24 mouse cellular contexts compared by ENCODE assay signal in the genomic region with DNA sequence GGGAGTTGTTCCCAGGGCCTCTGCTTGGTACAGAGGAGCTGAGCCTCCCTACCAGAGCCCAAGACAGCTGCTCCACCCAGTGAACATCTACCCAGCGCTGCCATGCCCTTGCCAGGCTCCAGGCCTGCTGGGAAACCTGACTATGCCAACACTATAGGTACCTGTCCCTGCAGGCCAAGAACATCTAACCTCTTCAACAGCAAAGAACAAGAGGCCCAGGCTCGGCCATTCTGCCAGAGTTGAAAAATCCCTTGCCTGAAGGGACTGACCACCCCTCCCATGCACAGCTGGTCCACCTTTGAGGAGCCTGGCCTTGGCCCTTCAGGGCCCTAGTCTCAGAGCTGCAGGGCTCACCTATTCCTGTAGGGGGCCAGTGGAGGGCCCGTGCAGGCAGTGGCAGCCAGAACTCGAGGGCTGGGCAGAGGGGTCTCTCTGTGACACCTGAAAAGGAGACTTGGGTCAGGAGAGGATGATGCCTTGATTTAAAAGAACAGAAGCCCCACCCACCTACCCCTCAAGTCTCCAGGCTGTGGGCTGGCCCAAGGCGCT. TPM values are rescaled to one million over a fixed set of nuclear protein-coding genes. Genes with fewer than 3 reads are reported as not detected.
DNase-seq lines count a peak whose midpoint lies in the region; ATAC-seq and TF ChIP-seq lines count a peak whose summit lies in the region.
"Had no signal": no experiment of that assay in that cellular context is flagged by ENCODE, and none has a peak within 500 bp of the region (broad histone marks: within the 10 kb centered on the region; RNA-seq: fewer than 3 reads in every experiment).

No protein-coding gene starts in this region.

- H3K36me3 ChIP-seq in heart, adult 2 months (ENCODE audit: control insufficient read depth, insufficient read depth, low read length) = no peaks in the 10 kb centered on the region; the same call in 1 of the 2 replicates
- peaks cover 63% of the 10 kb centered on the region for H3K36me3 ChIP-seq in heart, embryonic 10.5 days
- peaks cover 30% of the 10 kb centered on the region for H3K36me3 ChIP-seq in liver, embryonic 14.5 days (replicated peaks; ENCODE audit: control insufficient read depth, insufficient read depth, low read depth)
- H3K36me3 ChIP-seq in ES-Bruce4 (ENCODE audit: control insufficient read depth, insufficient read depth, low read length, poor library complexity, severe bottlenecking) = peaks cover 5% of the 10 kb centered on the region; the same call in 1 of the 2 replicates

- no peaks in the 10 kb centered on the region for H3K27me3 ChIP-seq in heart, adult 2 months (ENCODE audit: control insufficient read depth, insufficient read depth, low read length)
- H3K27me3 ChIP-seq in heart, embryonic 10.5 days (ENCODE audit: insufficient read depth, poor library complexity, severe bottlenecking) = no peaks in the 10 kb centered on the region
- H3K27me3 ChIP-seq in liver, embryonic 14.5 days (ENCODE audit: control insufficient read depth, insufficient read depth, low read length) = no peaks in the 10 kb centered on the region
- no peaks in the 10 kb centered on the region for H3K27me3 ChIP-seq in ES-Bruce4 (ENCODE audit: control insufficient read depth, insufficient read depth, low read length, poor library complexity, severe bottlenecking)
- H3K27me3 ChIP-seq: embryonic facial prominence, embryonic 15.5 days; forebrain, embryonic 13.5 days; heart, embryonic 12.5 days; liver, embryonic 15.5 days had no signal

- TF ChIP-seq EP300 in heart, adult 2 months (IDR thresholded peaks at IDR 0.05; ENCODE audit: insufficient read depth, low read depth, low read length) = no peak
- TF ChIP-seq EP300 in liver, embryonic 14.5 days (IDR thresholded peaks at IDR 0.05; ENCODE audit: low read depth) = no peak
- no peak for TF ChIP-seq EP300 in ES-Bruce4 (IDR thresholded peaks at IDR 0.05; ENCODE audit: insufficient read depth, low read depth, low read length)

- 64% methylated on average over 5 of the region's 5 CpGs for WGBS in heart, adult 2 months
- 72% methylated on average over 5 of the region's 5 CpGs for WGBS in heart, embryonic 10.5 days
- WGBS in liver, embryonic 14.5 days (ENCODE audit: insufficient replicate concordance) = 54% methylated on average over 5 of the region's 5 CpGs

- H3K27ac ChIP-seq in heart, adult 2 months = peak overlapping the region; percentile 73
- no peak overlapping the region for H3K27ac ChIP-seq in heart, embryonic 10.5 days
- no peak overlapping the region for H3K27ac ChIP-seq in liver, embryonic 14.5 days
- no peak overlapping the region for H3K27ac ChIP-seq in ES-Bruce4 (ENCODE audit: insufficient read depth, low read length)
- H3K27ac ChIP-seq: embryonic facial prominence, embryonic 15.5 days; forebrain, embryonic 13.5 days; hindbrain, embryonic 14.5 days; limb, embryonic 10.5 days; macrophage had no signal

- H3K79me2 ChIP-seq in heart, adult 2 months (replicated peaks; ENCODE audit: control insufficient read depth, insufficient read depth, low read length) = no peaks in the 10 kb centered on the region

- H3K9ac ChIP-seq in heart, adult 2 months (ENCODE audit: low read depth, low read length) = no peak overlapping the region
- H3K9ac ChIP-seq in liver, embryonic 14.5 days (replicated peaks) = no peak overlapping the region
- no peak overlapping the region for H3K9ac ChIP-seq in ES-Bruce4 (ENCODE audit: low read depth, poor library complexity, severe bottlenecking)
- H3K9ac ChIP-seq: embryonic facial prominence, embryonic 15.5 days; forebrain, embryonic 13.5 days; heart, embryonic 12.5 days; hindbrain, embryonic 14.5 days; liver, embryonic 15.5 days had no signal

- no peak overlapping the region for H3K4me3 ChIP-seq in heart, adult 2 months
- H3K4me3 ChIP-seq in heart, embryonic 10.5 days = no peak overlapping the region
- no peak overlapping the region for H3K4me3 ChIP-seq in liver, embryonic 14.5 days (ENCODE audit: insufficient read depth in 1 of 2, low read depth in 2 of 2, low read length in 2 of 2)
- H3K4me3 ChIP-seq in ES-Bruce4 (ENCODE audit: low read depth, low read length) = no peak overlapping the region
- H3K4me3 ChIP-seq: embryonic facial prominence, embryonic 15.5 days; forebrain, embryonic 13.5 days; heart, embryonic 12.5 days; limb, embryonic 10.5 days; liver, embryonic 15.5 days had no signal

- peaks cover 7% of the 10 kb centered on the region for H3K4me1 ChIP-seq in heart, adult 2 months (ENCODE audit: control insufficient read depth, insufficient read depth, low read length)
- H3K4me1 ChIP-seq in heart, embryonic 10.5 days = peaks cover 10% of the 10 kb centered on the region
- no peaks in the 10 kb centered on the region for H3K4me1 ChIP-seq in liver, embryonic 14.5 days (replicated peaks; ENCODE audit: control insufficient read depth in 2 of 2, insufficient read depth in 2 of 2, low read length in 1 of 2)
- H3K4me1 ChIP-seq in ES-Bruce4 (ENCODE audit: control insufficient read depth, insufficient read depth, low read length) = no peaks in the 10 kb centered on the region
- H3K4me1 ChIP-seq: embryonic facial prominence, embryonic 15.5 days; forebrain, embryonic 13.5 days had no signal

- intact Hi-C loops in heart, adult 2 months (cut with DNase I) = no loop called here

- no peaks in the 10 kb centered on the region for H3K9me3 ChIP-seq in heart, embryonic 10.5 days
- H3K9me3 ChIP-seq in liver, embryonic 14.5 days (ENCODE audit: control insufficient read depth, low read length) = no peaks in the 10 kb centered on the region
- no peaks in the 10 kb centered on the region for H3K9me3 ChIP-seq in ES-Bruce4 (replicated peaks; ENCODE audit: control insufficient read depth, insufficient read depth, low read length, poor library complexity, severe bottlenecking)
- H3K9me3 ChIP-seq: embryonic facial prominence, embryonic 15.5 days; forebrain, embryonic 13.5 days; heart, embryonic 12.5 days; limb, embryonic 10.5 days; liver, embryonic 15.5 days had no signal

- no peak for TF ChIP-seq POLR2A in heart, adult 2 months (IDR thresholded peaks at IDR 0.05; ENCODE audit: insufficient read depth, low read depth, low read length)
- TF ChIP-seq POLR2A in ES-Bruce4 (IDR thresholded peaks at IDR 0.05; ENCODE audit: insufficient read depth, low read length) = no peak

- H3K4me2 ChIP-seq in liver, embryonic 14.5 days (ENCODE audit: low read depth) = no peak overlapping the region
- H3K4me2 ChIP-seq: embryonic facial prominence, embryonic 15.5 days; forebrain, embryonic 13.5 days; heart, embryonic 12.5 days; hindbrain, embryonic 14.5 days; liver, embryonic 15.5 days had no signal

- DNase-seq in heart, adult 2 months = no peak
- no peak for DNase-seq in heart, embryonic 10.5 days (ENCODE audit: low spot score)
- DNase-seq in liver, embryonic 14.5 days (ENCODE audit: low read depth in 3 of 3, low spot score in 3 of 3) = no peak
- DNase-seq in liver = no peak
- DNase-seq in adrenal gland, postnatal 14 days = no peak
- DNase-seq: adrenal gland, adult 2 months; cerebellum, adult 2 months; kidney, adult 18-20 months; kidney, postnatal 36 days; spleen, adult 18-20 months had no signal

- no peak for ATAC-seq in liver, embryonic 14.5 days (ENCODE audit: insufficient read depth)
- peak; percentile 45; the same call in 1 of the 2 replicates for ATAC-seq in granulocyte monocyte progenitor cell, adult 5-6 weeks (replicated peaks; ENCODE audit: poor library complexity, severe bottlenecking)
- ATAC-seq: forebrain, embryonic 13.5 days had no signal

- TF ChIP-seq CTCF in heart, adult 2 months (IDR thresholded peaks at IDR 0.05) = peak; percentile 37
- peak; percentile 53 for TF ChIP-seq CTCF in liver, embryonic 14.5 days (IDR thresholded peaks at IDR 0.05; ENCODE audit: low read depth)
- peak; percentile 11 for TF ChIP-seq CTCF in ES-Bruce4 (IDR thresholded peaks at IDR 0.05; ENCODE audit: low read depth, low read length)

RNA-seq across cellular contexts. Expression of a gene that starts 18.9 kb away (rescaled TPM):
- 10 to 100 TPM in 1 of 2 experiments, 1 to 10 TPM in 1; 8.2 to 11.0 TPM for total RNA-seq in heart, adult 2 months (2021)
- 15.7 and 17.3 TPM in 2 replicates for polyA plus RNA-seq in heart, adult 2 months (2012; rRNA removed)
- polyA plus RNA-seq in heart, embryonic 10.5 days (2016; fragmentation: Nextera tagmentation; extraction: Ambion mirVana) = 13.5 and 15.6 TPM in 2 replicates
- polyA plus RNA-seq in liver, embryonic 14.5 days (2012; rRNA removed) = 9.1 and 9.2 TPM in 2 replicates
- polyA plus RNA-seq in liver, embryonic 14.5 days (2014; fragmentation: Nextera tagmentation; extraction: Ambion mirVana) = 7.0 and 7.7 TPM in 2 replicates
- 9.5 and 13.7 TPM in 2 replicates for polyA plus RNA-seq in ES-Bruce4 (2011; ENCODE audit: insufficient read depth, insufficient read length, low read depth, missing spikeins)
- 5.4 and 7.6 TPM in 2 replicates for total RNA-seq in granulocyte monocyte progenitor cell, adult 5-6 weeks (2014; fragmentation: Nextera tagmentation)
- total RNA-seq in granulocyte monocyte progenitor cell, adult 5-6 weeks (2017) = 2.7 and 9.0 TPM in 2 replicates
- 42.6 and 46.6 TPM in 2 replicates for total RNA-seq in adrenal gland, postnatal 14 days (2021)

RNA-seq across cellular contexts. Expression of a gene that starts 19.1 kb away (rescaled TPM):
- total RNA-seq in heart, adult 2 months (2021) = 1 to 10 TPM; 7.5 to 8.1 TPM
- polyA plus RNA-seq in heart, adult 2 months (2012; rRNA removed) = 8.9 and 9.0 TPM in 2 replicates
- polyA plus RNA-seq in heart, embryonic 10.5 days (2016; fragmentation: Nextera tagmentation; extraction: Ambion mirVana) = 8.0 and 8.4 TPM in 2 replicates
- polyA plus RNA-seq in liver, embryonic 14.5 days (2012; rRNA removed) = 2.4 and 2.7 TPM in 2 replicates
- polyA plus RNA-seq in liver, embryonic 14.5 days (2014; fragmentation: Nextera tagmentation; extraction: Ambion mirVana) = 0.66 and 1.0 TPM in 2 replicates
- 13.7 and 16.7 TPM in 2 replicates for polyA plus RNA-seq in ES-Bruce4 (2011; ENCODE audit: insufficient read depth, insufficient read length, low read depth, missing spikeins)
- total RNA-seq in granulocyte monocyte progenitor cell, adult 5-6 weeks (2014; fragmentation: Nextera tagmentation) = 7.4 and 9.1 TPM in 2 replicates
- 1.3 and 4.3 TPM in 2 replicates for total RNA-seq in granulocyte monocyte progenitor cell, adult 5-6 weeks (2017)
- total RNA-seq in adrenal gland, postnatal 14 days (2021) = 9.7 and 12.0 TPM in 2 replicates

RNA-seq across cellular contexts. Expression of a gene that starts 30.1 kb away (rescaled TPM):
- total RNA-seq in heart, adult 2 months (2021) = 10 to 100 TPM; 38.3 to 47.1 TPM
- polyA plus RNA-seq in heart, adult 2 months (2012; rRNA removed) = 26.8 and 40.2 TPM in 2 replicates
- 20.8 and 25.5 TPM in 2 replicates for polyA plus RNA-seq in heart, embryonic 10.5 days (2016; fragmentation: Nextera tagmentation; extraction: Ambion mirVana)
- 4.0 and 4.1 TPM in 2 replicates for polyA plus RNA-seq in liver, embryonic 14.5 days (2012; rRNA removed)
- 8.2 and 9.9 TPM in 2 replicates for polyA plus RNA-seq in liver, embryonic 14.5 days (2014; fragmentation: Nextera tagmentation; extraction: Ambion mirVana)
- 48.2 and 60.6 TPM in 2 replicates for polyA plus RNA-seq in ES-Bruce4 (2011; ENCODE audit: insufficient read depth, insufficient read length, low read depth, missing spikeins)
- total RNA-seq in granulocyte monocyte progenitor cell, adult 5-6 weeks (2014; fragmentation: Nextera tagmentation) = 28.5 and 30.0 TPM in 2 replicates
- total RNA-seq in granulocyte monocyte progenitor cell, adult 5-6 weeks (2017) = 28.2 and 30.8 TPM in 2 replicates
- total RNA-seq in adrenal gland, postnatal 14 days (2021) = 45.1 and 45.2 TPM in 2 replicates

RNA-seq across cellular contexts. Expression of a gene that starts 57.2 kb away (rescaled TPM):
- total RNA-seq in heart, adult 2 months (2021) = 1,000 to 10,000 TPM; 1,237 to 1,820 TPM
- polyA plus RNA-seq in heart, adult 2 months (2012; rRNA removed) = 4,085 and 4,474 TPM in 2 replicates
- polyA plus RNA-seq in heart, embryonic 10.5 days (2016; fragmentation: Nextera tagmentation; extraction: Ambion mirVana) = 2,404 and 4,482 TPM in 2 replicates
- polyA plus RNA-seq in liver, embryonic 14.5 days (2012; rRNA removed) = not detected in 2 replicates
- polyA plus RNA-seq in liver, embryonic 14.5 days (2014; fragmentation: Nextera tagmentation; extraction: Ambion mirVana) = not detected in 2 replicates
- polyA plus RNA-seq in ES-Bruce4 (2011; ENCODE audit: insufficient read depth, insufficient read length, low read depth, missing spikeins) = not detected in 2 replicates
- total RNA-seq in granulocyte monocyte progenitor cell, adult 5-6 weeks (2014; fragmentation: Nextera tagmentation) = not detected in 2 replicates
- not detected in 2 replicates for total RNA-seq in granulocyte monocyte progenitor cell, adult 5-6 weeks (2017)
- total RNA-seq in adrenal gland, postnatal 14 days (2021) = not detected in 2 replicates
- total RNA-seq: adrenal gland, adult 2 months; ES-E14; layer of hippocampus, postnatal 25 days; monocyte, adult 5-6 weeks; neutrophil, adult 5-6 weeks had no signal
- polyA plus RNA-seq: adrenal gland, adult 2 months; C2C12; cerebellum, adult 2 months; macrophage had no signal
